Mouse (Mus musculus) urinary bladder, postnatal 25 days (tissue): Measurements from ENCODE around the gene Golga1.

Source experiments
- DNase-seq: peaks from one replicate; pipeline ENCODE4 v3.0.0; 2022; ENCODE audit warnings: low spot score

Golga1 gene

DNA sequence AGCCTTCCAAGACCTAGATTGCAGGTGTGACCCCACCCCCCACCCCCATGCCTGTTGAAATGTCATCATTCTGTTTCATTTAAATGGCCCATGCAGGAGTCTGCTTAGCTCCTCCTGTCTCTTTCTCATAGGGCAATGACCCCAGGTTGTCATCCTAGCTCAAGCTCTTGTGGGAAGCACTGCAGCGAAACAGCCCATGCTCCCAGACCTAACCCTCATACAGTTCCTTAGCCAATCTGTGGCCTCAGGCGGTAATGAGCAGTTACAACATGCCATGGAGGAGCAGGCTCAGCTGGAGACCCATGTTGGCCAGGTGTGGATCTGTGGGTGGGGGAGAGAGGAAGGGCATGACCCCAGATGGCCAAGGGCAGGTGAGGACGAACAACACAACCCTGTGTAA lies 90.2 kb downstream of the Golga1 start:
- DNase-seq: no peak

DNA sequence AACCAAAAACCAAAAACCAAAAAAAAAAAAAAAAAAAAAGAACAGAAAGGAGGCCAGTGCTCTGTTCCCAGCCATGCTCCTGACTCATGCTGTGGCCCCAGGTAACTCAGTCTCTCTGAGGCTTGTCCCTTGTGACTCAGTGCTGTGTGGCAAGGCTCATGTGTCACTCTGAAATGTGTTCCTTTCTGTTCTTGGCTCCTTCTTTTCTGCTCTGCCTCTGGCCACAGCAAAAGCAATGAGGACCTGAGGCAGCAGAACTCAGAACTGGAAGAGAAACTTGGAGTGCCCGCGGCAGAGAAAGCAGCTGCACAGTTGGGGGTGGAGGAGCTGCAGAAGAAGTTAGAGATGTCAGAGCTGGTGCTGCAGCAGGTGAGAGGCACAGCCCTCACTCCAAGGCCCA lies 91.2 kb downstream of the Golga1 start:
- DNase-seq: no peak

DNA sequence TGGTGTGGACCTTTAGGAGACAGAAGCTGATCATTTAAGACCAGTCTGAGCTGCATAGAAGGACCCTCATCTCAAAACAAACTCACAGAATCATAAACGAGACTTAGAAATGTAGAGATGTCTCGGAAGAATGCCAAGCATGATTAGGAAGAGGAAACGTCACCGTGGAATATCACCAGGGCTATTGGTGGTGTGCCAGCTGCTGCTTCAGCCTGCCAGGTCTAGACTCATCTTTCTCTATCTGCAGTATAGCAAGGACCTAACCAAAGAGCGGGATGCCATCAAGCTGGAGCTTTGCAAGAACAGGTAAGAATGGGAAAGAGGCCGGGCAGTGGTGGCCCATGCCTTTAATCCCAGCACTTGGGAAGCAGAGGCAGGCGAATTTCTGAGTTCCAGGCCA lies 91.6 kb downstream of the Golga1 start:
- DNase-seq: no peak

DNA sequence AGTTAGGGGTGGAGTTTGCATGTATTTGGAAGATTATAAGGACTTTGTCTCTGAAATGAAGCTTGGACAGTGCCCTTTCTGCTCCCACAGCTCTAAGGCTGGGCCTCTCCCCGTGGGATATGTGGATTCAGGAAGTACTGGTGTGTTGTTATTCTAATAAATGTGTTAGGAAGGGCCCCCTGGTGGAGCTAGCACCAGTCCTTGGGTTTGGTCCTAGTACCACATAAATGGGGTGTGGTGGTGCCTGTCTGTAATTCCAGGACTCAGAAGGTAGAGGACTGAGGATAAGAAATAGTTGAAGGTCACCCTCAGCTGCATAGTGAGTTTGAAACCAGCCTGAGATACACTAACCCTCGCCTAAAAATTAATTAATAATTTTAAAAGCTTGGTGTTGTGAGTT lies 92.1 kb downstream of the Golga1 start:
- no peak for DNase-seq

DNA sequence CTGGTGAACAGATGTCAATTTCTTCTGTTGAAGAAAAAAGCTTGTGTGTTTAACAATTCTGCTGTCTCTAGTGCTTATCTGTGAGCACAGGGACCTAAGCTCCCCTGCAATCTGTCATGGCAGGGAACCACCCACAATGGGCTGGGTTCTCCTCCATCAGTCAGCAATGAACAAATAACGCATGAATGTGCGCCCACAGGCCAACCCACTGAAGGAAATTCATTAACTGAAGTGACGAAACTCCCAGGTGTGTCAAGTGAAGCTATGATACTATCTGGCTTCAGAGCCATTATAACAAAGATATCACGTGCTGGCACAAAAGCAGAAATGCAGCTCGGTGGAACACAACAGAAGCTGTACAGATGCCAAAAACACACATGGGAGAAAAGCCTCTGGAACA lies 95.3 kb downstream of the Golga1 start:
- no peak for DNase-seq

DNA sequence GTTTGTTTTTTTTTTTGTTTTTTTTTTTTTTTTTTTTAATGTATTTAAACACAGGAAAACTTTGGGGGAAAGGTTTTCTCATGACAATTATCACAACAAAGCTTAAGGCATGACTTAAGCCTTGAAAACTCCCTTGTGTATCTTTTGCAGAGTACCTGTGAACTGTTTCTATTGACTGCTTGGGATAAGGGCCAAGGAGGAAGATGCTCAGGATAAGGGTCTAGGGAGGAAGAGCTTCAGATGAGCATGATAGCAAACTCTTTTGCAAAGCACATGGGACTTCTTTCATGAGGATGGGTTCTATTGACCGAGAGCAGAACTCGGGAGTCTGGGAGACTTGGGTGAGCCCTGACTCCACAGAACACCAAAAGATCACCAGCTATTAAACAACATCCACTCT lies 95.7 kb downstream of the Golga1 start:
- no peak for DNase-seq
